Mouse (Mus musculus) stomach, postnatal 0 days (tissue): ENCODE results near the gene Serpine2. TPM values are rescaled to one million over a fixed set of nuclear protein-coding genes. Genes with fewer than 3 reads are reported as not detected.
A peak's percentile ranks its signal among the peaks of the same experiment; 100 is the strongest.

ENCODE experiments used
- ATAC-seq: fragments of 200-750 bp; cut with Nextera tagmentation; 2 replicates; pipeline ENCODE4 v1.8.0; 2017; ENCODE audit not compliant: low FRiP score, low TSS enrichment
- DNase-seq: peaks from one replicate; pipeline ENCODE4 v3.0.0-alpha.2; 2016; ENCODE audit warnings: low spot score
- H3K27ac ChIP-seq: fragments of 300-500 bp; sonication (generic); replicated peaks from 2 replicates; pipeline ENCODE4 v1.5.1; 2014; ENCODE audit warnings: mild to moderate bottlenecking, control low read depth
- H3K27me3 ChIP-seq: fragments of 300-500 bp; sonication (generic); 2 replicates; pipeline ENCODE4 v1.6.1; 2014; ENCODE audit warnings: low read length; ENCODE audit not compliant: control insufficient read depth, insufficient read depth
- H3K36me3 ChIP-seq: fragments of 300-500 bp; sonication (generic); 2 replicates; pipeline ENCODE4 v1.6.1; 2014; ENCODE audit warnings: low read length, mixed read lengths; ENCODE audit not compliant: control insufficient read depth, insufficient read depth
- H3K4me1 ChIP-seq: fragments of 300-500 bp; sonication (generic); replicated peaks from 2 replicates; pipeline ENCODE4 v1.6.1; 2014; ENCODE audit warnings: antibody characterized with exemption; ENCODE audit not compliant: control insufficient read depth, insufficient read depth
- H3K4me2 ChIP-seq: fragments of 300-500 bp; sonication (generic); replicated peaks from 2 replicates; pipeline ENCODE4 v1.6.1; 2014; ENCODE audit warnings: low read depth, mild to moderate bottlenecking, control low read depth, moderate library complexity
- H3K4me3 ChIP-seq: fragments of 300-500 bp; sonication (generic); 2 replicates; pipeline ENCODE4 v1.5.1; 2014; ENCODE audit warnings: low read depth, low read length, control low read depth
- H3K9ac ChIP-seq: fragments of 300-500 bp; sonication (generic); 2 replicates; pipeline ENCODE4 v1.6.1; 2014; ENCODE audit warnings: mild to moderate bottlenecking, low read length, control low read depth, mixed read lengths
- H3K9me3 ChIP-seq: fragments of 300-500 bp; sonication (generic); 2 replicates; pipeline ENCODE4 v1.6.1; 2016; ENCODE audit warnings: low read length; ENCODE audit not compliant: control insufficient read depth
- CTCF ChIP-seq: IDR thresholded peaks from 2 replicates; pipeline ENCODE4 v1.5.1; 2016; ENCODE audit warnings: antibody characterized with exemption, low read depth, mild to moderate bottlenecking, moderate library complexity
- EP300 ChIP-seq: optimal IDR thresholded peaks from 2 replicates; pipeline ENCODE3; 2016; ENCODE audit warnings: antibody characterized with exemption
- WGBS: fragments of 180-500 bp; shearing (Covaris S2); extraction: QIAGEN DNeasy Blood & Tissue Kit; methylation state at CpG from one replicate; pipeline ENCODE4 v1.1.7; 2014; 5-methylcytosine and 5-hydroxymethylcytosine counted together
- polyA plus RNA-seq: library from polyadenylated mRNA; unstranded; fragments of >200 nt; fragmentation: Nextera tagmentation; extraction: Ambion mirVana; gene quantifications from 2 replicates; pipeline ENCODE4 v1.2.1, GENCODE M21; 2015

Serpine2 gene
- polyA plus RNA-seq, 1 experiment from 2014 or later, result 45.7 TPM

DNA sequence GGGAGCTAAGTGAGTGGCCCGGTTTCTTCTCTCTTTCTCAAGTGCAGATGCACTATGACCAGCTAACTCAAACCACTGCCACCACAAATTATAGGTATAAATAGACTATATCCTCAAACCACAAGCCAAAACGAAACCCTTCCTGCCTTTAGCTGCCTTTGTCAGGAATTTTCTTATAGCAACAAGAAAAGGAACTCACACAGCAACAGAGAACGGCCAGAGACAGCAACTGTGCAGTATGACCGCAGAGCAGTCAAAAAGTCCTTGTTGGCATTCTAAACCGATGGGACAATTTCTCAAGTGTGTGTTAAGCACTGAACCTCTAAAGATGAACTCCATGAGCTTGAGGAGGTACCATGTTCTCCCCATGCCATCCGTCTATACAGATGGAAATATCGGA, 57.4 kb downstream of the Serpine2 start:
- 87% methylated on average over 7 of the region's 7 CpGs for WGBS
- no peak for ATAC-seq
- Histone ChIP-seq H3K36me3 (no peaks in the 10 kb centered on the region), H3K4me1 (no peaks in the 10 kb centered on the region), H3K4me3 (no peak overlapping the region), H3K27ac (no peak overlapping the region), H3K27me3 (no peaks in the 10 kb centered on the region), H3K9me3 (no peaks in the 10 kb centered on the region), H3K9ac (no peak overlapping the region), H3K4me2 (no peak overlapping the region)
- DNase-seq, result no peak
- no peak for TF ChIP-seq EP300
- no peak for TF ChIP-seq CTCF

DNA sequence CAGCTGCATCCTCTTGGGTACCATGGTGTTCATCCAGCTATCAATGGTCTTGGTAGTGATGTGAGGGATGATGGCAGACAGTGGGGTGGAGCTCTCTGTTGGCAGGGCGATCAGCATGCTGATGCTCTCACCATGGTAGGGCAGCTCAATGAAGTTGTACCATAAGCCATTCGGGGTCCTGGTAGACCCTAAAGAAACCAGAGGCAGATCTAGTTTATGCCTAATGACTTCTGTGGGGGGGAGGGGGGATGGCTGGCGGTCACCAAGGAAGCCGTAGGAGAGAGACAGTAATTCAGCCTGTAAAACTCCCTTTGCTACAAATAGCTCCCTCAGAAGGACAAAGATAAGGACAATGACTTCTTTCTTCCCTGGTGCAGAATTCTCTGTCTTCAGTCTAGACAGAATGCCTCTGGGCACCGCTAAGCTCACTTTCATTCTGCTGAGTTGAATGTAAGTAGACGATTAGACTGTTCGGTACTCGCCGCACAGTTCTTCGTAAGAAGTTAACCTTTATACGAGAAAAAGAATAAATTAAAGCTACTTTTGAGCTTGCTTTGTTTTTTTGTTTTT, 58.0 kb downstream of the Serpine2 start:
- Histone ChIP-seq H3K4me1 (no peaks in the 10 kb centered on the region), H3K4me3 (no peak overlapping the region), H3K9ac (no peak overlapping the region), H3K4me2 (no peak overlapping the region), H3K36me3 (no peaks in the 10 kb centered on the region), H3K27me3 (no peaks in the 10 kb centered on the region), H3K9me3 (no peaks in the 10 kb centered on the region), H3K27ac (no peak overlapping the region)
- 91% methylated on average over 11 of the region's 11 CpGs for WGBS
- TF ChIP-seq CTCF (no peak), EP300 (no peak)
- no peak for DNase-seq
- ATAC-seq, result no peak

DNA sequence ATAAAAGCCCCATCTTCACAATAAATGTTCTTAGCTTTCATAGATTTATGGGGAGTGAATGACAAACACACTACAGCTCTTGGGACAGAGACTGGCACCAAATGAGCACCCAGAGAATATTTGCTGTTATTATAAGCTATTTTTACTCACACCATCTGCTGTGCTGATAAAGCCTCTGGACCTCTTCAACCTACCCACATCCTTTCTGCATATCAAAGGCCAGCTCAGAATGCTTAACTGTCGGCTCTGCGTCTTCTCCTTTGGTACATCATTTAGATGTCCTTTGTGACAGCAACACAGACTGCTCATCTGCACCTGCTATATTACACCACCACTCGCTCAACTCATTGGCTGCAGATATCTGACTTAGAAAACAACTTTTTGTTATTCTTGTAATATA, 63.9 kb downstream of the Serpine2 start:
- no peak for DNase-seq
- no peak overlapping the region for H3K4me2 ChIP-seq
- ATAC-seq, result no peak
- no peak overlapping the region for H3K9ac ChIP-seq
- H3K27ac ChIP-seq, result no peak overlapping the region
- H3K4me1 ChIP-seq, result no peaks in the 10 kb centered on the region
- WGBS, result 93% methylated on average over 3 of the region's 3 CpGs
- H3K27me3 ChIP-seq, result no peaks in the 10 kb centered on the region
- no peaks in the 10 kb centered on the region for H3K9me3 ChIP-seq
- no peak for TF ChIP-seq CTCF
- no peak for TF ChIP-seq EP300
- H3K36me3 ChIP-seq, result no peaks in the 10 kb centered on the region
- H3K4me3 ChIP-seq, result no peak overlapping the region

DNA sequence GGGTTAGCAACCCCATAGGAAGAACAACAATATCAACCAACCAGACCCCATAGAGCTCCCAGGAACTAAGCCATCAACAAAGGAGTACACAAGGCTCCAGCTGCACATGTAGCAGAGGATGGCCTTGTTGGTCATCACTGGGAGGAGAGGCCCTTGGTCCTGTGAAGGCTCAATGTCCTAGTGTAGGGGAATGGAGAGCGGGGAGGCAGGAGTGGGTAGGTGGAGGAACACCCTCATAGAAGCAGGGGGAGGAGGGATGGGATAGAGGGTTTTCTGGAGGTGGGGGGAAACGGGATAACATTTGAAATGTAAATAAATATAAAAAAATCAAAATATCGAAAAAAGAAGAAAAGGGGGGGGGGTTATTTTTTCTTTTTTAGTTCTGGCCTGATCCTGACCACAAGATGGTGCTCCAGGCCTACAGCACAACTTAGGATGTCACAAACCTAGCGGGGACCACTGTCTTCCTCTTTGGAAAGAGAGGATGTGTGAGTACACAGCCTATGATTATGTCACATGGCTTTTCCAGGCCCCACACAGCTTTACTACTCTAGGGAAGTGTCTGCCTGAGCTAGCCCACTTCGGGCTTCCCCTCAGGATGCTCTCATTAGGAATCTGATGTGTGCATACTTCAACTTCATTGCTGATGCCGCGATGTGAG, 74.6 kb downstream of the Serpine2 start:
- Histone ChIP-seq H3K36me3 (peaks cover 10% of the 10 kb centered on the region), H3K4me2 (no peak overlapping the region), H3K9me3 (no peaks in the 10 kb centered on the region), H3K27ac (no peak overlapping the region), H3K9ac (no peak overlapping the region), H3K4me1 (no peaks in the 10 kb centered on the region), H3K27me3 (no peaks in the 10 kb centered on the region), H3K4me3 (no peak overlapping the region)
- ATAC-seq (no peak), DNase-seq (no peak)
- WGBS, result 62% methylated on average over 7 of the region's 7 CpGs
- peak; percentile 81 for TF ChIP-seq CTCF
- TF ChIP-seq EP300, result no peak

DNA sequence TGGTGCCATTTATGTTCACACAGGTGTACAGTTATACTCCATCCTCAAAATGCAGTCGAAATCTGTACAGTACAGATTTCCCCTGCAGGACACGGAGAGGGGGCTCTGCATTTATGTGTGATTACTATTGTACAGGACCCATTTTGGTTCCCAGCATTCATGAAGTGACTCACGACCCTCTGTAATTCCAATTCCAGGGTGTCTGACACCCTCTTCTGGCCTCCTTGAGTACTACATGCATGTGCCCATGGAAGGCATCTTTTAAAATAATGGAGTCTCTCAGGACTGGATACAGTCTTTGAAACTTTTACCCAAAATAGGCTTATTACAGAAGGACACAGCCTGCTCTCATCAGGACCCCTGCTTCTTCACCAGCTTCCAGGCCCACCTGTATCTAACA, 78.5 kb downstream of the Serpine2 start:
- H3K36me3 ChIP-seq, result peaks cover 12% of the 10 kb centered on the region
- DNase-seq (no peak), ATAC-seq (no peak)
- no peak overlapping the region for H3K27ac ChIP-seq
- WGBS, result 85% methylated on average over 3 of the region's 3 CpGs
- no peak overlapping the region for H3K9ac ChIP-seq
- H3K4me2 ChIP-seq, result no peak overlapping the region
- H3K27me3 ChIP-seq, result no peaks in the 10 kb centered on the region
- no peaks in the 10 kb centered on the region for H3K4me1 ChIP-seq
- no peak overlapping the region for H3K4me3 ChIP-seq
- peak; percentile 61 for TF ChIP-seq CTCF
- TF ChIP-seq EP300, result no peak
- H3K9me3 ChIP-seq, result no peaks in the 10 kb centered on the region

DNA sequence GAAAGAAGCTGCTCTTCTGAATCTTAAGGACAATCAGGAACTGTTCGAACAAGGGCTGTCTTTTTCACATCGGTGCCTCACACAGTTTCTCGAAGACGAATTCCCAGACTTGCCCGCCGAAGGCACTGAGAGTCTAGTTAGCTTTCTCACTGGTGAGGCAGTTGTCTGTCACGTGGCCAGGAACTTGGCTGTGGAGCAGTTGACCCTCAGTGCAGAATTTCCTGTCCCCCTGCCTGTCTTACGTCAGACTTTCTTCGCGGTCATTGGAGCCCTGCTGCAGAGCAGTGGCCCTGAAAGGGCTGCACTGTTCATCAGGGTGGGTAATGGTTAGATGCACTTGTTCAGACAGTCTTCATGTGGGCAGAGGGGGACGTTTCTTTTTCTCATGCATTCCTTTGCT, 83.0 kb downstream of the Serpine2 start:
- Histone ChIP-seq H3K36me3 (peaks cover 12% of the 10 kb centered on the region), H3K27ac (no peak overlapping the region), H3K4me1 (no peaks in the 10 kb centered on the region), H3K27me3 (no peaks in the 10 kb centered on the region), H3K9me3 (no peaks in the 10 kb centered on the region), H3K4me2 (no peak overlapping the region), H3K4me3 (no peak overlapping the region), H3K9ac (no peak overlapping the region)
- ATAC-seq (no peak), DNase-seq (no peak)
- 77% methylated on average over 11 of the region's 11 CpGs for WGBS
- TF ChIP-seq EP300, result no peak
- TF ChIP-seq CTCF, result no peak
